Mouse (Mus musculus) liver, postnatal 0 days (tissue): ENCODE results near the gene Ptk6. TPM values are rescaled to one million over a fixed set of nuclear protein-coding genes. Genes with fewer than 3 reads are reported as not detected.
"Not testable (repeated sequence)": the region's sequence is repeated elsewhere in the genome, so short reads cannot be mapped to it uniquely, and the experiment has no call there.

Experiments
- ATAC-seq: fragments of 200-750 bp; cut with Nextera tagmentation; 2 replicates; pipeline ENCODE4 v1.8.0; 2017; ENCODE audit warnings: mild to moderate bottlenecking, moderate library complexity
- DNase-seq: peaks from one replicate; pipeline ENCODE4 v3.0.0-alpha.2; 2016
- H3K27ac ChIP-seq: fragments of 300-500 bp; sonication (generic); 2 replicates; pipeline ENCODE4 v1.5.1; 2014; ENCODE audit warnings: antibody characterized with exemption, moderate library complexity, mild to moderate bottlenecking, low read depth
- H3K27me3 ChIP-seq: fragments of 300-500 bp; sonication (generic); 2 replicates; pipeline ENCODE4 v1.6.1; 2014; ENCODE audit warnings: low read length, control low read depth, mixed read lengths; ENCODE audit not compliant: insufficient read depth
- H3K36me3 ChIP-seq: fragments of 300-500 bp; sonication (generic); replicated peaks from 2 replicates; pipeline ENCODE4 v1.6.1; 2014; ENCODE audit warnings: mild to moderate bottlenecking, control low read depth, low read length, moderate library complexity, mixed read lengths; ENCODE audit not compliant: insufficient read depth
- H3K4me1 ChIP-seq: fragments of 300-500 bp; sonication (generic); 2 replicates; pipeline ENCODE4 v1.6.1; 2014; ENCODE audit warnings: antibody characterized with exemption, mild to moderate bottlenecking, control low read depth; ENCODE audit not compliant: insufficient read depth
- H3K4me2 ChIP-seq: fragments of 300-500 bp; sonication (generic); 2 replicates; pipeline ENCODE4 v1.6.1; 2014; ENCODE audit warnings: low read depth, mild to moderate bottlenecking, low read length, moderate library complexity, mixed read lengths
- H3K4me3 ChIP-seq: fragments of 300-500 bp; sonication (generic); 2 replicates; pipeline ENCODE4 v1.5.1; 2014; ENCODE audit warnings: low read depth, low read length
- H3K9ac ChIP-seq: fragments of 300-500 bp; sonication (generic); replicated peaks from 2 replicates; pipeline ENCODE4 v1.6.1; 2014; ENCODE audit warnings: mild to moderate bottlenecking, moderate library complexity
- H3K9me3 ChIP-seq: fragments of 300-500 bp; sonication (generic); 2 replicates; pipeline ENCODE4 v1.6.1; 2016; ENCODE audit warnings: mild to moderate bottlenecking, control low read depth, low read length, mixed read lengths
- CTCF ChIP-seq: sonication (generic); IDR thresholded peaks from 2 replicates; pipeline ENCODE4 v1.5.1; 2016; ENCODE audit warnings: antibody characterized with exemption, low read depth
- EP300 ChIP-seq: IDR thresholded peaks from 2 replicates; pipeline ENCODE4 v1.6.1; 2016; ENCODE audit warnings: antibody characterized with exemption, low read depth, mild to moderate bottlenecking
- WGBS: fragments of 180-500 bp; shearing (Covaris S2); extraction: QIAGEN DNeasy Blood & Tissue Kit; methylation state at CpG from one replicate; pipeline ENCODE4 v1.1.7; 2014; ENCODE audit not compliant: insufficient replicate concordance; 5-methylcytosine and 5-hydroxymethylcytosine counted together
- polyA plus RNA-seq: library from polyadenylated mRNA; unstranded; fragments of >200 nt; fragmentation: Nextera tagmentation; extraction: Ambion mirVana; gene quantifications from 2 replicates; pipeline ENCODE4 v1.2.1, GENCODE M21; 2015

The Ptk6 gene
- polyA plus RNA-seq, 1 experiment from 2014 or later = 0.20 TPM

DNA sequence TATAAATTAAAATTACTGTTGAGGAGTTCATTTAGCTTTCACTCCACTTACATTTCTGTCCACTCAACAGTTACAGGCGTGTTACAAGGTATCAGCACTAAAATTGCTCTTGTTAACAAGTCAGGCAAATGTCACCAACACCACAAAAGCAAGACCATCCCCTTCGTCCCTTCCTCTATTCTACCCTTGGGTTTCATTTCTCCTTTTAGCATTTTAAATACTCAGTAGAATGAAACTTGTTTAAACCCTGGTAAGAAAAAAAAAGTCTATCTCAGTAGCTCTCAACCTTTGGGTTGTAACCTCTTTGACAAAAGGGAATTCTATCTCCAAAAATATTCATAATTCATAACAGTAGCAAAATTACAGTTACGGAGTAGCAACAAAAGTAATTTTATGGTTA, 9.5 kb downstream of the Ptk6 start:
- no peak overlapping the region for H3K9ac ChIP-seq
- no peaks in the 10 kb centered on the region for H3K27me3 ChIP-seq
- WGBS = 43% methylated on average over 3 of the region's 3 CpGs
- H3K27ac ChIP-seq = no peak overlapping the region
- H3K4me1 ChIP-seq = peaks cover 20% of the 10 kb centered on the region
- no peak for DNase-seq
- no peak overlapping the region for H3K4me2 ChIP-seq
- H3K4me3 ChIP-seq = no peak overlapping the region
- no peaks in the 10 kb centered on the region for H3K9me3 ChIP-seq
- no peak for ATAC-seq
- no peak for TF ChIP-seq EP300
- no peaks in the 10 kb centered on the region for H3K36me3 ChIP-seq

GRCm38 (mm10) chr2:181191936-181192335, 10.7 kb downstream of the Ptk6 start:
- H3K36me3 ChIP-seq = no peaks in the 10 kb centered on the region
- TF ChIP-seq EP300 (no peak), CTCF (no peak)
- no peak overlapping the region for H3K4me2 ChIP-seq
- no peaks in the 10 kb centered on the region for H3K27me3 ChIP-seq
- H3K4me3 ChIP-seq = no peak overlapping the region
- no peak overlapping the region for H3K9ac ChIP-seq
- H3K9me3 ChIP-seq = no peaks in the 10 kb centered on the region
- no peak overlapping the region for H3K27ac ChIP-seq
- DNase-seq = no peak
- ATAC-seq = no peak
- peaks cover 20% of the 10 kb centered on the region for H3K4me1 ChIP-seq
- 70% methylated on average over 4 of the region's 4 CpGs for WGBS

DNA sequence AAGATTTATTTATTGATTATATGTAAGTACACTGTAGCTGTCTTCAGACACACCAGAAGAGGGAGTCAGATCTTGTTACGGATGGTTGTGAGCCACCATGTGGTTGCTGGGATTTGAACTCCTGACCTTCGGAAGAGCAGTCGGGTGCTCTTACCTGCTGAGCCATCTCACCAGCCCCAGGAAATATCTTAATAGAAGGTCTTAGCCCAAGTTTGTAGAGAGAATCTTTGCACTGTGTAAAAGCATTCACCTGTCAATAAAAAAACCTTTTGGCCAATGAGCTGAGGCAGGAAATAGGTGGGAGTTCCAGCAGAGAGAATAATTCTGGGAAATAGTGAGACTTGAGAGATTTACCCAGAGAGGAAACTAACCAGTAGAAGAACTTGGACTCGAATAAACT, 11.2 kb downstream of the Ptk6 start:
- not testable (repeated sequence) for ATAC-seq, DNase-seq, H3K9ac ChIP-seq, H3K27me3 ChIP-seq, H3K27ac ChIP-seq, H3K4me2 ChIP-seq, H3K9me3 ChIP-seq, H3K36me3 ChIP-seq, H3K4me3 ChIP-seq
- H3K4me1 ChIP-seq = peaks cover 18% of the 10 kb centered on the region
- WGBS = 60% methylated on average over 3 of the region's 4 CpGs

DNA sequence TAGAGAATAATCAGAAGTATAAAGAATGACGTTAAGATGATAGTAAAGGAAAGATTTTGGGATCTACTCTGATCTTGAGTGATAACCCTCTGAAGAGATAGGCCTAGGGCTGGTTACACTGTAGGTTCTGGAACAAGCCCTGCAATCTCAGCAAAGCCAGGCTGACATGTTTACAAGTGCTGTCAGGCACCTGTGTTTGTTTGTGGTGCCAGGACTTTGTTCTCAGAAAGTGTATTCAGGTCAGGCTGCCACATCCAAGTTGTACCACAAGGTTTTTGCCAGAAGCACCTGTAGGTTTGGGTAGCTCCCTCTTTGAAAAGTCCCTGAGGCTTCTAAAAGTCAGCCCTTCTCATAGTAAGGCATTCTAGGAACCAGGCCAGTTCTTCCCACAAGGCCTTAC, 13.3 kb downstream of the Ptk6 start:
- Histone ChIP-seq H3K4me3 (no peak overlapping the region), H3K9me3 (no peaks in the 10 kb centered on the region), H3K27ac (peak overlapping the region; percentile 95), H3K36me3 (no peaks in the 10 kb centered on the region), H3K27me3 (no peaks in the 10 kb centered on the region), H3K4me2 (peak overlapping the region; percentile 99; the same call in 1 of the 2 replicates), H3K9ac (no peak overlapping the region), H3K4me1 (peaks cover 15% of the 10 kb centered on the region)
- no peak for ATAC-seq
- no peak for DNase-seq
- TF ChIP-seq CTCF (no peak), EP300 (no peak)
- 67% methylated on average over 1 of the region's 1 CpGs for WGBS

DNA sequence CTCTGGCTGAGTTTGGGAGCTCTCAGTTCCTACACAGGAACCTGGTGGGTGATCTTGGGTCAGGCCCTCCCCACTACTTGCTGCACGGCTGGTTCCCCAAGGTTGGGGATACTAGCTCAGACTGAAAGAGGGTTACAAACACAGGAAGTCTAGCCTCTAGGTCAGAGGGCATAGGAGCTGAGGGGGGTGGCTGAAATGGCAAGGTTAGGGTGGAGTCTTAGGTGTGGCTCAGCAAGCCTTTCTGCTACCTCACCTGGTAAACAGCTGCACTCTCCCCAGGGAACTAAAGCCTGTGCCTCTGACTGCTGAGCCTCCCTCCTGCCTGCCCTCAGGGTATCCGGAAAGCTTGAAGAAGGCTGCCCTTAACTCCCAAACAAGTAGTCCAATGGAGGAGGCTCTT, 13.9 kb downstream of the Ptk6 start:
- DNase-seq (no peak), ATAC-seq (no peak)
- Histone ChIP-seq H3K27me3 (no peaks in the 10 kb centered on the region), H3K4me3 (no peak overlapping the region), H3K4me1 (peaks cover 15% of the 10 kb centered on the region), H3K36me3 (no peaks in the 10 kb centered on the region), H3K27ac (peak overlapping the region; percentile 95), H3K9ac (peak overlapping the region; percentile 41), H3K9me3 (no peaks in the 10 kb centered on the region), H3K4me2 (peak overlapping the region; percentile 99)
- WGBS = 45% methylated on average over 2 of the region's 2 CpGs
- TF ChIP-seq CTCF (no peak), EP300 (no peak)

GRCm38 (mm10) chr2:181187121-181188000, 15.2 kb downstream of the Ptk6 start, which contains the start of gene Ppdpf:
Ppdpf (plus strand) TSS chr2:181187247.
- Histone ChIP-seq H3K4me2 (peak within 1 kb of the TSS; percentile 99), H3K4me3 (peak within 1 kb of the TSS; percentile 82), H3K27ac (peak within 1 kb of the TSS; percentile 95), H3K9me3 (no peaks in the 10 kb centered on the region), H3K4me1 (peaks cover 15% of the 10 kb centered on the region), H3K9ac (peak within 1 kb of the TSS; percentile 82), H3K27me3 (no peaks in the 10 kb centered on the region), H3K36me3 (no peaks in the 10 kb centered on the region)
- under 1% methylated on average over 62 of the region's 64 CpGs for WGBS
- DNase-seq = peak; percentile 94
- peak; percentile 93 for ATAC-seq
- TF ChIP-seq EP300 (peak; percentile 40; the same call in 1 of the 2 replicates), CTCF (peak; percentile 43)
